Mouse (Mus musculus) limb, embryonic 12.5 days (tissue): Measurements from ENCODE around the gene Grm1. TPM values are rescaled to one million over a fixed set of nuclear protein-coding genes. Genes with fewer than 3 reads are reported as not detected.

Experiments
- ATAC-seq: fragments of 200-750 bp; cut with Nextera tagmentation; 2 replicates; pipeline ENCODE4 v1.8.0; 2017; ENCODE audit warnings: low read depth, moderate TSS enrichment; ENCODE audit not compliant: insufficient number of reproducible peaks, insufficient read depth, low FRiP score, low TSS enrichment
- H3K27ac ChIP-seq: fragments of 300-500 bp; sonication (generic); 2 replicates; pipeline ENCODE4 v1.5.1; 2016; ENCODE audit warnings: mild to moderate bottlenecking, moderate library complexity
- H3K27me3 ChIP-seq: fragments of 300-500 bp; sonication (generic); 2 replicates; pipeline ENCODE4 v1.6.1; 2016; ENCODE audit warnings: mild to moderate bottlenecking, moderate library complexity
- H3K36me3 ChIP-seq: fragments of 300-500 bp; sonication (generic); 2 replicates; pipeline ENCODE4 v1.6.1; 2016; ENCODE audit warnings: mild to moderate bottlenecking, moderate library complexity
- H3K4me1 ChIP-seq: fragments of 300-500 bp; sonication (generic); replicated peaks from 2 replicates; pipeline ENCODE4 v1.6.1; 2016
- H3K4me2 ChIP-seq: fragments of 300-500 bp; sonication (generic); 2 replicates; pipeline ENCODE4 v1.6.1; 2016; ENCODE audit warnings: mild to moderate bottlenecking, moderate library complexity
- H3K4me3 ChIP-seq: fragments of 300-500 bp; sonication (generic); replicated peaks from 2 replicates; pipeline ENCODE4 v1.5.1; 2016; ENCODE audit warnings: mild to moderate bottlenecking
- H3K9ac ChIP-seq: fragments of 300-500 bp; sonication (generic); replicated peaks from 2 replicates; pipeline ENCODE4 v1.6.1; 2016; ENCODE audit warnings: mild to moderate bottlenecking, moderate library complexity
- H3K9me3 ChIP-seq: fragments of 300-500 bp; sonication (generic); 2 replicates; pipeline ENCODE4 v1.6.1; 2016; ENCODE audit warnings: mild to moderate bottlenecking, moderate library complexity
- polyA plus RNA-seq: library from polyadenylated mRNA; unstranded; fragments of >200 nt; fragmentation: Nextera tagmentation; extraction: Ambion mirVana; gene quantifications from 2 replicates; pipeline ENCODE4 v1.2.1, GENCODE M21; 2016

The Grm1 gene
- polyA plus RNA-seq, 1 experiment from 2014 or later: 0.03 TPM

- Histone ChIP-seq H3K9me3 (no peaks in the 10 kb centered on the region), H3K4me1 (no peaks in the 10 kb centered on the region), H3K4me2 (no peak overlapping the region), H3K4me3 (no peak overlapping the region), H3K36me3 (no peaks in the 10 kb centered on the region), H3K9ac (no peak overlapping the region), H3K27ac (no peak overlapping the region), H3K27me3 (peaks cover 3% of the 10 kb centered on the region; the same call in 1 of the 2 replicates)
- ATAC-seq: no peak
Observed at GRCm38 (mm10) chr10:10655991-10656390, 426.2 kb downstream of the Grm1 start.

Other genes with a start within 250 kb of the Grm1 start
- 25.5 and 27.5 TPM in 2 replicates for gene Shprh, start 67.1 kb upstream of the Grm1 start, polyA plus RNA-seq
- gene Fbxo30, start 199.0 kb upstream of the Grm1 start, polyA plus RNA-seq: 55.4 and 56.8 TPM in 2 replicates